ENCODE assay signal across 7 mouse cellular contexts in genomic region chr3:88254268-88254926, GRCm38 (mm10). TPM values are rescaled to one million over a fixed set of nuclear protein-coding genes. Genes with fewer than 3 reads are reported as not detected.
DNase-seq lines count a peak whose midpoint lies in the region; ATAC-seq and TF ChIP-seq lines count a peak whose summit lies in the region.

Rhbg (minus strand) TSS chr3:88254709.

- TF ChIP-seq POLR2A in ES-Bruce4 (IDR thresholded peaks at IDR 0.05; ENCODE audit: insufficient read depth, low read length), result no peak

- no peak for TF ChIP-seq CTCF in ES-Bruce4 (IDR thresholded peaks at IDR 0.05; ENCODE audit: low read depth, low read length)
- TF ChIP-seq CTCF in midbrain, postnatal 0 days (IDR thresholded peaks at IDR 0.05), result no peak

- no peaks in the 10 kb centered on the region for H3K4me1 ChIP-seq in ES-Bruce4 (ENCODE audit: control insufficient read depth, insufficient read depth, low read length)
- H3K4me1 ChIP-seq in embryonic facial prominence, embryonic 15.5 days, result peaks cover 8% of the 10 kb centered on the region
- H3K4me1 ChIP-seq in hindbrain, embryonic 16.5 days (ENCODE audit: control insufficient read depth, insufficient read depth, low read depth, low read length), result peaks cover 3% of the 10 kb centered on the region; the same call in 1 of the 2 replicates
- H3K4me1 ChIP-seq in liver, embryonic 11.5 days (replicated peaks; ENCODE audit: control insufficient read depth, insufficient read depth, low read length), result no peaks in the 10 kb centered on the region
- no peaks in the 10 kb centered on the region for H3K4me1 ChIP-seq in midbrain, postnatal 0 days (ENCODE audit: insufficient read depth, low read length)

- no peak within 1 kb of the TSS for H3K27ac ChIP-seq in ES-Bruce4 (ENCODE audit: insufficient read depth, low read length)
- no peak within 1 kb of the TSS for H3K27ac ChIP-seq in embryonic facial prominence, embryonic 15.5 days (replicated peaks)
- H3K27ac ChIP-seq in hindbrain, embryonic 16.5 days (ENCODE audit: low read depth, low read length), result no peak within 1 kb of the TSS
- no peak within 1 kb of the TSS for H3K27ac ChIP-seq in liver, embryonic 11.5 days (ENCODE audit: low read depth, low read length)
- no peak within 1 kb of the TSS for H3K27ac ChIP-seq in midbrain, postnatal 0 days (ENCODE audit: low read depth, low read length)

- H3K9ac ChIP-seq in ES-Bruce4 (ENCODE audit: low read depth, poor library complexity, severe bottlenecking), result peak within 1 kb of the TSS; percentile 27
- H3K9ac ChIP-seq in embryonic facial prominence, embryonic 15.5 days, result peak within 1 kb of the TSS; percentile 26; the same call in 1 of the 2 replicates
- peak within 1 kb of the TSS; percentile 55 for H3K9ac ChIP-seq in hindbrain, embryonic 16.5 days (ENCODE audit: low read depth, low read length)
- peak within 1 kb of the TSS; percentile 38; the same call in 1 of the 2 replicates for H3K9ac ChIP-seq in liver, embryonic 11.5 days (ENCODE audit: low read depth, low read length)
- H3K9ac ChIP-seq in midbrain, postnatal 0 days (replicated peaks; ENCODE audit: low read length, poor library complexity, severe bottlenecking), result peak within 1 kb of the TSS; percentile 44; the same call in 1 of the 2 replicates

- no peaks in the 10 kb centered on the region for H3K9me3 ChIP-seq in ES-Bruce4 (replicated peaks; ENCODE audit: control insufficient read depth, insufficient read depth, low read length, poor library complexity, severe bottlenecking)
- no peaks in the 10 kb centered on the region for H3K9me3 ChIP-seq in embryonic facial prominence, embryonic 15.5 days (replicated peaks)
- no peaks in the 10 kb centered on the region for H3K9me3 ChIP-seq in hindbrain, embryonic 16.5 days (ENCODE audit: control insufficient read depth, low read length)
- no peaks in the 10 kb centered on the region for H3K9me3 ChIP-seq in liver, embryonic 11.5 days (ENCODE audit: control insufficient read depth, low read length)
- no peaks in the 10 kb centered on the region for H3K9me3 ChIP-seq in midbrain, postnatal 0 days (ENCODE audit: low read length)

- peak within 1 kb of the TSS; percentile 69 for H3K4me2 ChIP-seq in embryonic facial prominence, embryonic 15.5 days (replicated peaks)
- peak within 1 kb of the TSS; percentile 57 for H3K4me2 ChIP-seq in hindbrain, embryonic 16.5 days (ENCODE audit: low read length)
- H3K4me2 ChIP-seq in liver, embryonic 11.5 days, result peak within 1 kb of the TSS; percentile 61
- H3K4me2 ChIP-seq in midbrain, postnatal 0 days (ENCODE audit: low read depth, low read length, poor library complexity, severe bottlenecking), result peak within 1 kb of the TSS; percentile 48

- DNase-seq in adrenal gland, adult 2 months, result peak; percentile 82
- no peak for DNase-seq in liver, embryonic 11.5 days (ENCODE audit: low spot score)
- no peak for DNase-seq in midbrain, postnatal 0 days (ENCODE audit: low spot score)
- no peak for DNase-seq in left cerebral cortex, postnatal 14 days (ENCODE audit: low spot score in 2 of 2)

- no peaks in the 10 kb centered on the region for H3K27me3 ChIP-seq in ES-Bruce4 (ENCODE audit: control insufficient read depth, insufficient read depth, low read length, poor library complexity, severe bottlenecking)
- peaks cover 37% of the 10 kb centered on the region for H3K27me3 ChIP-seq in embryonic facial prominence, embryonic 15.5 days
- H3K27me3 ChIP-seq in hindbrain, embryonic 16.5 days (replicated peaks; ENCODE audit: control insufficient read depth, insufficient read depth, low read length), result peaks cover 4% of the 10 kb centered on the region; the same call in 1 of the 2 replicates
- H3K27me3 ChIP-seq in liver, embryonic 11.5 days (replicated peaks; ENCODE audit: control insufficient read depth, insufficient read depth, low read length), result peaks cover 45% of the 10 kb centered on the region
- H3K27me3 ChIP-seq in midbrain, postnatal 0 days (ENCODE audit: insufficient read depth, low read length), result peaks cover 24% of the 10 kb centered on the region

- peak within 1 kb of the TSS; percentile 76 for H3K4me3 ChIP-seq in ES-Bruce4 (ENCODE audit: low read depth, low read length)
- H3K4me3 ChIP-seq in embryonic facial prominence, embryonic 15.5 days (replicated peaks), result peak within 1 kb of the TSS; percentile 45
- peak within 1 kb of the TSS; percentile 31 for H3K4me3 ChIP-seq in hindbrain, embryonic 16.5 days (ENCODE audit: low read length)
- peak within 1 kb of the TSS; percentile 37 for H3K4me3 ChIP-seq in liver, embryonic 11.5 days (ENCODE audit: low read depth, low read length)
- peak within 1 kb of the TSS; percentile 24 for H3K4me3 ChIP-seq in midbrain, postnatal 0 days (ENCODE audit: low read depth, low read length)

- no peak for ATAC-seq in embryonic facial prominence, embryonic 15.5 days (ENCODE audit: insufficient number of reproducible peaks, low FRiP score, low TSS enrichment, low read depth)
- ATAC-seq in hindbrain, embryonic 16.5 days, result peak; percentile 27; the same call in 1 of the 2 replicates
- no peak for ATAC-seq in liver, embryonic 11.5 days (replicated peaks; ENCODE audit: low FRiP score)
- no peak for ATAC-seq in midbrain, postnatal 0 days (ENCODE audit: low FRiP score)

- 2% methylated on average over 34 of the region's 34 CpGs for WGBS in embryonic facial prominence, embryonic 15.5 days
- WGBS in hindbrain, embryonic 16.5 days, result 3% methylated on average over 31 of the region's 34 CpGs
- WGBS in liver, embryonic 11.5 days, result 3% methylated on average over 34 of the region's 34 CpGs
- WGBS in midbrain, postnatal 0 days, result 3% methylated on average over 34 of the region's 34 CpGs

- intact Hi-C loops in left cerebral cortex, postnatal 14 days (cut with DNase I), result no loop called here

- no peak for TF ChIP-seq EP300 in ES-Bruce4 (IDR thresholded peaks at IDR 0.05; ENCODE audit: insufficient read depth, low read depth, low read length)

- H3K36me3 ChIP-seq in ES-Bruce4 (ENCODE audit: control insufficient read depth, insufficient read depth, low read length, poor library complexity, severe bottlenecking), result no peaks in the 10 kb centered on the region
- no peaks in the 10 kb centered on the region for H3K36me3 ChIP-seq in embryonic facial prominence, embryonic 15.5 days
- H3K36me3 ChIP-seq in hindbrain, embryonic 16.5 days (ENCODE audit: control insufficient read depth, insufficient read depth, low read length), result no peaks in the 10 kb centered on the region
- H3K36me3 ChIP-seq in liver, embryonic 11.5 days (ENCODE audit: control insufficient read depth, insufficient read depth, low read length), result no peaks in the 10 kb centered on the region
- no peaks in the 10 kb centered on the region for H3K36me3 ChIP-seq in midbrain, postnatal 0 days (ENCODE audit: insufficient read depth, low read length)

RNA-seq across cellular contexts. Expression of gene Rhbg, which starts in this region (rescaled TPM):
- 0.82 TPM in 1 of 2 replicates, not detected in the other for polyA plus RNA-seq in ES-Bruce4 (2011; ENCODE audit: insufficient read depth, insufficient read length, low read depth, missing spikeins)
- 10 to 100 TPM in 1 of 2 experiments, 1 to 10 TPM in 1; 8.5 to 18.3 TPM for total RNA-seq in adrenal gland, adult 2 months (2021)
- polyA plus RNA-seq in adrenal gland, adult 2 months (2012; rRNA removed), result 0.76 and 1.8 TPM in 2 replicates
- polyA plus RNA-seq in embryonic facial prominence, embryonic 15.5 days (2015; fragmentation: Nextera tagmentation; extraction: Ambion mirVana), result 15.8 and 20.1 TPM in 2 replicates
- polyA plus RNA-seq in hindbrain, embryonic 16.5 days (2015; fragmentation: Nextera tagmentation; extraction: Ambion mirVana), result 0.52 and 0.99 TPM in 2 replicates
- 16.3 and 19.5 TPM in 2 replicates for polyA plus RNA-seq in liver, embryonic 11.5 days (2014; fragmentation: Nextera tagmentation; extraction: Ambion mirVana)
- 0.94 and 1.0 TPM in 2 replicates for total RNA-seq in midbrain, postnatal 0 days (2014; rRNA removed)
- polyA plus RNA-seq in midbrain, postnatal 0 days (2015; fragmentation: Nextera tagmentation; extraction: Ambion mirVana), result 0.21 and 0.41 TPM in 2 replicates
- total RNA-seq in left cerebral cortex, postnatal 14 days (2021), result under 1 TPM in 1 of 2 experiments, not detected in 1; 0.18 TPM

Comparison
In these comparisons a context has a peak if more than half of its experiments do, and no peak if none do; other contexts are left out.
1. Peak in ATAC-seq, H3K4me3 ChIP-seq, H3K9ac ChIP-seq and H3K4me2 ChIP-seq in hindbrain, embryonic 16.5 days; RNA of the gene not detected or under 1 TPM.
2. H3K4me3 ChIP-seq: peak in every context shown above with its lines; median percentile 76 in ES-Bruce4; 45 in embryonic facial prominence, embryonic 15.5 days; 37 in liver, embryonic 11.5 days; 31 in hindbrain, embryonic 16.5 days; 24 in midbrain, postnatal 0 days.